Mouse (Mus musculus) cerebellum, adult 2 months (tissue): Measurements from ENCODE around the gene Ankrd13d. TPM values are rescaled to one million over a fixed set of nuclear protein-coding genes. Genes with fewer than 3 reads are reported as not detected.

Experiments
- DNase-seq, 2 experiments: peaks; one replicate each; pipeline ENCODE4 v3.0.0; 2021
- H3K27ac ChIP-seq: fragments of 200-500 bp; 2 replicates; pipeline ENCODE4 v1.5.1; 2012; ENCODE audit warnings: low read length, control low read depth, inconsistent platforms; ENCODE audit not compliant: insufficient read depth
- H3K27me3 ChIP-seq: fragments of 200-500 bp; 2 replicates; pipeline ENCODE4 v1.6.1; 2012; ENCODE audit warnings: inconsistent platforms, mild to moderate bottlenecking, low read length, moderate library complexity; ENCODE audit not compliant: control insufficient read depth, insufficient read depth
- H3K4me1 ChIP-seq: fragments of 200-500 bp; 2 replicates; pipeline ENCODE4 v1.6.1; 2011; ENCODE audit warnings: low read length; ENCODE audit not compliant: control insufficient read depth, insufficient read depth
- H3K4me3 ChIP-seq: fragments of 200-500 bp; replicated peaks from 2 replicates; pipeline ENCODE3; 2011; ENCODE audit warnings: mild to moderate bottlenecking, low read depth, low read length, control low read depth; ENCODE audit not compliant: insufficient read depth
- CTCF ChIP-seq: fragments of 200-500 bp; IDR thresholded peaks from 2 replicates; pipeline ENCODE4 v1.5.1; 2011; ENCODE audit warnings: low read depth, mild to moderate bottlenecking, control low read depth, low read length, moderate library complexity, borderline replicate concordance; ENCODE audit not compliant: insufficient read depth
- POLR2A ChIP-seq: fragments of 200-500 bp; IDR thresholded peaks from 2 replicates; pipeline ENCODE4 v1.6.1; 2011; ENCODE audit warnings: low read length, control low read depth, borderline replicate concordance; ENCODE audit not compliant: insufficient read depth
- WGBS: fragments of 180-500 bp; shearing (Covaris S2); methylation state at CpG from one replicate; pipeline ENCODE4 v1.1.7; 2018; 5-methylcytosine and 5-hydroxymethylcytosine counted together
- polyA plus RNA-seq: library from polyadenylated mRNA; depleted of rRNA; stranded (reverse); fragments of >200 nt; gene quantifications from 2 replicates; pipeline ENCODE4 v1.2.3, GENCODE M21; 2012

The Ankrd13d gene
- polyA plus RNA-seq, 1 experiment, result 74.3 TPM

GRCm38 (mm10) chr19:4270187-4270586, 12.8 kb downstream of the Ankrd13d start:
- DNase-seq, result no peak
- H3K4me3 ChIP-seq, result no peak overlapping the region
- no peak for TF ChIP-seq CTCF
- TF ChIP-seq POLR2A, result no peak
- no peak overlapping the region for H3K27ac ChIP-seq
- H3K4me1 ChIP-seq, result peaks cover 17% of the 10 kb centered on the region
- H3K27me3 ChIP-seq, result no peaks in the 10 kb centered on the region
- WGBS, result 19% methylated on average over 6 of the region's 6 CpGs

- no peaks in the 10 kb centered on the region for H3K27me3 ChIP-seq
- whole genome bisulfite sequencing, result 4% methylated on average over 46 of the region's 46 CpGs
- TF ChIP-seq CTCF, result no peak
- TF ChIP-seq POLR2A, result peak; percentile 37; the same call in 1 of the 2 replicates
Measured at GRCm38 (mm10) chr19:4268566-4269361, 14.2 kb downstream of the Ankrd13d start, which contains the start of gene Ssh3. Ssh3 (minus strand) TSS chr19:4269180.

GRCm38 (mm10) chr19:4265956-4266355, 17.0 kb downstream of the Ankrd13d start:
- Histone ChIP-seq H3K27ac (no peak overlapping the region), H3K4me1 (peaks cover 21% of the 10 kb centered on the region), H3K27me3 (no peaks in the 10 kb centered on the region), H3K4me3 (no peak overlapping the region)
- DNase-seq, result no peak
- TF ChIP-seq CTCF (no peak), POLR2A (no peak)
- 60% methylated on average over 4 of the region's 4 CpGs for WGBS

More at GRCm38 (mm10) chr19:4268566-4269361, 14.2 kb downstream of the Ankrd13d start, which contains the start of gene Ssh3:
- H3K27ac ChIP-seq, result peak within 1 kb of the TSS; percentile 47
- peak; percentile 83 to 86 for DNase-seq
- peaks cover 17% of the 10 kb centered on the region for H3K4me1 ChIP-seq
- peak within 1 kb of the TSS; percentile 80 for H3K4me3 ChIP-seq

- 90% methylated on average over 6 of the region's 6 CpGs for WGBS
- peaks cover 14% of the 10 kb centered on the region for H3K4me1 ChIP-seq
- TF ChIP-seq POLR2A (no peak), CTCF (no peak)
- no peak overlapping the region for H3K4me3 ChIP-seq
- no peak for DNase-seq
- H3K27ac ChIP-seq, result no peak overlapping the region
- H3K27me3 ChIP-seq, result no peaks in the 10 kb centered on the region
Measured at GRCm38 (mm10) chr19:4264171-4264780, 18.7 kb downstream of the Ankrd13d start.

- H3K27me3 ChIP-seq, result no peaks in the 10 kb centered on the region
- 80% methylated on average over 14 of the region's 14 CpGs for WGBS
- TF ChIP-seq POLR2A (no peak), CTCF (no peak)
Measured at GRCm38 (mm10) chr19:4263702-4264101, 19.2 kb downstream of the Ankrd13d start.

GRCm38 (mm10) chr19:4262756-4263155, 20.2 kb downstream of the Ankrd13d start:
- Histone ChIP-seq H3K27ac (0 out of 2 replicates have a peak overlapping the region, but pooled peaks have one; percentile 10), H3K4me3 (no peak overlapping the region), H3K4me1 (peaks cover 8% of the 10 kb centered on the region), H3K27me3 (no peaks in the 10 kb centered on the region)
- DNase-seq, result no peak
- WGBS, result 47% methylated on average over 6 of the region's 6 CpGs
- TF ChIP-seq POLR2A (no peak), CTCF (no peak)

More at GRCm38 (mm10) chr19:4263702-4264101, 19.2 kb downstream of the Ankrd13d start:
- Histone ChIP-seq H3K4me1 (peaks cover 14% of the 10 kb centered on the region), H3K4me3 (no peak overlapping the region), H3K27ac (no peak overlapping the region)
- no peak for DNase-seq

- no peak for TF ChIP-seq POLR2A
- no peak for TF ChIP-seq CTCF
- no peak for DNase-seq
- Histone ChIP-seq H3K27me3 (no peaks in the 10 kb centered on the region), H3K27ac (no peak overlapping the region), H3K4me3 (no peak overlapping the region), H3K4me1 (peaks cover 4% of the 10 kb centered on the region)
- WGBS, result 71% methylated on average over 8 of the region's 8 CpGs
Measured at GRCm38 (mm10) chr19:4261038-4261698, 21.8 kb downstream of the Ankrd13d start.
